ENCODE assay signal across 8 mouse cellular contexts in the genomic region with DNA sequence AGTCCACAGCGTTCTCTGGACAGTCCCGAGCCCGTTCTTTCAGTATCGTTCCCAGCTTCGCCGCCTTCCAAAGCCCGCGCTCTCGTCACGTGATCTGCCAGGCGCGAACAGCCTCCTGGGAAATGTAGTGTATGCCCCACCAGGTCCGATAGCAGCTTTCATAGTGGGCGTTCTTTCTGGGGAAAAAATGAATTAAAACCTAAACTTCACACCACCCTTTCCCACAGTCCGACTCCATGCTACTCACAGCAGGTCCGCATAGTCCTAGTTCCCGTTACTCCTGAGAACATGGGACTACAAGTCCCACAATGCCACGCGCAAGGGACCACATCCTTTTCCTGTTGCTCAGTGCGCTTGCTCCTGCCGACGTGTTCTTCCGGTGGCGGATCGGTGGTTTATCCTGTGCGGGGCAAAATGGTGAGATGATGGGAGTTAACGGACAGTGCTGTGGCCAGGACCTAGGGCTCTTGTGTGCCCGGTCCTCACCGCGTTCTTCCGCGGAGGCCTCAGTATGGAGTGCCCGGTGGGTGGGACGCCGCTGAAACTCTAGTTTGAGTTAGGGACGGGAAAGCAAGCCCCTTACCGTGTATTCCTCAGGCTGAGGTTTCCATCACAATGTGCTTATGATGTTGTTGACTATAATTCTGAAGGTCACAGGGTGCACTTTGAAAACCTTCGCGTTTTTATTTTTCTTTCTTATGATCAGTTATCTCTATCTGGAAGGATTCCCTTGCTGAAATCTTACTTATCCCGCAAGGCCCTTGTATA. TPM values are rescaled to one million over a fixed set of nuclear protein-coding genes. Genes with fewer than 3 reads are reported as not detected.
DNase-seq lines count a peak whose midpoint lies in the region; ATAC-seq and TF ChIP-seq lines count a peak whose summit lies in the region.

A gene (plus strand): TSS at position 167 of the 768 bp plus-strand sequence.
A gene (minus strand): TSS at position 322 of the 768 bp plus-strand sequence.

- no peak for TF ChIP-seq CTCF in forebrain, postnatal 0 days (IDR thresholded peaks at IDR 0.05; ENCODE audit: low read depth)

- H3K9ac ChIP-seq in ES-E14 (ENCODE audit: insufficient read depth, low read depth, low read length, poor library complexity, severe bottlenecking) = peak within 1 kb of the TSS; percentile 99
- H3K9ac ChIP-seq in forebrain, postnatal 0 days = peak within 1 kb of the TSS; percentile 60
- H3K9ac ChIP-seq in lung, embryonic 15.5 days = peak within 1 kb of the TSS; percentile 86

- H3K4me2 ChIP-seq in forebrain, postnatal 0 days (ENCODE audit: low read depth) = peak within 1 kb of the TSS; percentile 83
- H3K4me2 ChIP-seq in lung, embryonic 15.5 days = peak within 1 kb of the TSS; percentile 79

- H3K27me3 ChIP-seq in forebrain, postnatal 0 days (ENCODE audit: insufficient read depth, low read length) = no peaks in the 10 kb centered on the region
- no peaks in the 10 kb centered on the region for H3K27me3 ChIP-seq in lung, embryonic 15.5 days

- peaks cover 43% of the 10 kb centered on the region for H3K36me3 ChIP-seq in ES-E14 (ENCODE audit: control insufficient read depth, insufficient read depth, low read length, poor library complexity, severe bottlenecking)
- peaks cover 44% of the 10 kb centered on the region for H3K36me3 ChIP-seq in forebrain, postnatal 0 days (ENCODE audit: insufficient read depth)
- H3K36me3 ChIP-seq in lung, embryonic 15.5 days = peaks cover 47% of the 10 kb centered on the region

- in situ Hi-C loops in ES-E14 (cut with MboI; ENCODE audit: low sequenced_read_pairs in 2 of 2, unreplicated experiment in 2 of 2) = no loop called here

- H3K4me3 ChIP-seq in ES-E14 (ENCODE audit: insufficient read depth in 1 of 2, low read depth in 1 of 2, low read length in 2 of 2, poor library complexity in 1 of 2, severe bottlenecking in 1 of 2) = peak within 1 kb of the TSS; percentile 70 to 95
- H3K4me3 ChIP-seq in forebrain, postnatal 0 days (ENCODE audit: low read depth, low read length) = peak within 1 kb of the TSS; percentile 78
- H3K4me3 ChIP-seq in lung, embryonic 15.5 days = peak within 1 kb of the TSS; percentile 79

- no peaks in the 10 kb centered on the region; a peak in 2 of 4 replicates for H3K4me1 ChIP-seq in ES-E14 (ENCODE audit: control insufficient read depth in 2 of 2, insufficient read depth in 2 of 2, low read length in 2 of 2, poor library complexity in 1 of 2)
- H3K4me1 ChIP-seq in forebrain, postnatal 0 days (ENCODE audit: insufficient read depth) = 0 out of 2 replicates have a peak, but pooled peaks cover 8% of the 10 kb centered on the region
- peaks cover 17% of the 10 kb centered on the region for H3K4me1 ChIP-seq in lung, embryonic 15.5 days

- H3K9me3 ChIP-seq in ES-E14 (ENCODE audit: control insufficient read depth, insufficient read depth, low read depth, low read length) = no peaks in the 10 kb centered on the region
- no peaks in the 10 kb centered on the region for H3K9me3 ChIP-seq in forebrain, postnatal 0 days (ENCODE audit: low read length)
- H3K9me3 ChIP-seq in lung, embryonic 15.5 days = no peaks in the 10 kb centered on the region

- peak; percentile 97 for ATAC-seq in forebrain, postnatal 0 days
- ATAC-seq in lung, embryonic 15.5 days (ENCODE audit: borderline replicate concordance, extremely low read depth, low FRiP score, low TSS enrichment) = peak; percentile 90

- WGBS in forebrain, postnatal 0 days = 1% methylated on average over 40 of the region's 40 CpGs
- WGBS in lung, embryonic 15.5 days = under 1% methylated on average over 40 of the region's 40 CpGs

- peak; percentile 75 for DNase-seq in ES-E14 (ENCODE audit: low read depth, low spot score)
- peak; percentile 89 to 94 for DNase-seq in cerebellum, adult 18-20 months
- DNase-seq in forebrain, postnatal 0 days = peak; percentile 97
- DNase-seq in heart, postnatal 4 days = peak; percentile 93
- DNase-seq in layer of hippocampus, adult 8-10 months (ENCODE audit: low spot score in 2 of 2) = peak; percentile 90 to 93
- DNase-seq in ovary, adult 18-20 months (ENCODE audit: low spot score) = peak; percentile 80
- DNase-seq in thymus, postnatal 0 days (ENCODE audit: low spot score) = peak; percentile 91

- peak within 1 kb of the TSS; percentile 89 for H3K27ac ChIP-seq in ES-E14 (ENCODE audit: insufficient read depth, low read depth, low read length, poor library complexity, severe bottlenecking)
- H3K27ac ChIP-seq in forebrain, postnatal 0 days (ENCODE audit: low read depth, low read length) = peak within 1 kb of the TSS; percentile 71
- H3K27ac ChIP-seq in lung, embryonic 15.5 days = peak within 1 kb of the TSS; percentile 77

TF ChIP-seq in ES-E14, 5 proteins besides CTCF, POLR2A, EP300 and RAD21:
- TF ChIP-seq HCFC1 (IDR thresholded peaks at IDR 0.05; ENCODE audit: borderline replicate concordance, insufficient read depth, low read length) = peak; percentile 96
- no peak for TF ChIP-seq ZC3H11A (IDR thresholded peaks at IDR 0.05; ENCODE audit: borderline replicate concordance, low read depth, low read length)

RNA-seq across cellular contexts. Expression of the first gene that starts in this region (rescaled TPM):
- 440 and 455 TPM in 2 replicates for total RNA-seq in ES-E14 (2012; rRNA removed)
- 102 and 135 TPM in 2 replicates for total RNA-seq in forebrain, postnatal 0 days (2014; rRNA removed)
- polyA plus RNA-seq in forebrain, postnatal 0 days (2015; fragmentation: Nextera tagmentation; extraction: Ambion mirVana) = 310 and 398 TPM in 2 replicates
- 100 to 1,000 TPM; 160 TPM for total RNA-seq in heart, postnatal 4 days (2021)
- total RNA-seq in layer of hippocampus, adult 8-10 months (2022) = 10 to 100 TPM; 73.3 to 92.9 (median 81.3) TPM
- 440 and 459 TPM in 2 replicates for polyA plus RNA-seq in lung, embryonic 15.5 days (2015; fragmentation: Nextera tagmentation; extraction: Ambion mirVana)
- polyA plus RNA-seq in thymus, postnatal 0 days (2015; fragmentation: Nextera tagmentation; extraction: Ambion mirVana) = 563 and 614 TPM in 2 replicates

RNA-seq across cellular contexts. Expression of the second gene that starts in this region (rescaled TPM):
- total RNA-seq in ES-E14 (2012; rRNA removed) = 110 and 113 TPM in 2 replicates
- total RNA-seq in forebrain, postnatal 0 days (2014; rRNA removed) = 23.4 and 24.6 TPM in 2 replicates
- polyA plus RNA-seq in forebrain, postnatal 0 days (2015; fragmentation: Nextera tagmentation; extraction: Ambion mirVana) = 28.7 and 30.8 TPM in 2 replicates
- total RNA-seq in heart, postnatal 4 days (2021) = 10 to 100 TPM; 26.8 to 27.2 TPM
- 10 to 100 TPM in 2 of 4 experiments, 1 to 10 TPM in 2; 8.9 to 12.2 (median 9.9) TPM for total RNA-seq in layer of hippocampus, adult 8-10 months (2022)
- polyA plus RNA-seq in lung, embryonic 15.5 days (2015; fragmentation: Nextera tagmentation; extraction: Ambion mirVana) = 119 and 120 TPM in 2 replicates
- polyA plus RNA-seq in thymus, postnatal 0 days (2015; fragmentation: Nextera tagmentation; extraction: Ambion mirVana) = 127 and 136 TPM in 2 replicates

Comparison
In these comparisons a context has a peak if more than half of its experiments do, and no peak if none do; other contexts are left out.
1. Peak in every context shown above with its lines: DNase-seq, ATAC-seq, H3K4me3 ChIP-seq and H3K27ac ChIP-seq.